Mouse (Mus musculus) thymus, adult 18-20 months (tissue): ENCODE data around the gene Sco2.

Source experiments
- DNase-seq, 2 experiments: peaks; one replicate each; pipeline ENCODE4 v3.0.0; 2022; ENCODE audit warnings: mixed read lengths in 2 of 2

Gene Sco2

GRCm38 (mm10) chr15:89322670-89323522 is 50.8 kb downstream of the Sco2 start, which contains the start of gene Adm2:
Adm2 (plus strand) TSS chr15:89322720.
- no peak for DNase-seq
